ENCODE assay signal across 8 mouse cellular contexts in genomic region chr10:75951424-75952050, GRCm38 (mm10). TPM values are rescaled to one million over a fixed set of nuclear protein-coding genes. Genes with fewer than 3 reads are reported as not detected.
DNase-seq lines count a peak whose midpoint lies in the region; ATAC-seq and TF ChIP-seq lines count a peak whose summit lies in the region.

No protein-coding gene starts in this region.

- H3K36me3 ChIP-seq in kidney, embryonic 15.5 days = no peaks in the 10 kb centered on the region
- H3K36me3 ChIP-seq in lung, postnatal 0 days (ENCODE audit: insufficient read depth, low read length) = no peaks in the 10 kb centered on the region

- H3K4me1 ChIP-seq in kidney, embryonic 15.5 days = peaks cover 28% of the 10 kb centered on the region
- 0 out of 2 replicates have a peak, but pooled peaks cover 3% of the 10 kb centered on the region for H3K4me1 ChIP-seq in lung, postnatal 0 days (ENCODE audit: insufficient read depth, low read depth, low read length)

- peak overlapping the region; percentile 54 for H3K4me3 ChIP-seq in kidney, embryonic 15.5 days (replicated peaks)
- peak overlapping the region; percentile 34 for H3K4me3 ChIP-seq in lung, postnatal 0 days (ENCODE audit: low read depth, low read length)

- H3K27ac ChIP-seq in kidney, embryonic 15.5 days = peak overlapping the region; percentile 23; the same call in 1 of the 2 replicates
- no peak overlapping the region for H3K27ac ChIP-seq in lung, postnatal 0 days (ENCODE audit: low read length)

- DNase-seq in urinary bladder, postnatal 25 days (ENCODE audit: low spot score) = peak; percentile 36
- no peak for DNase-seq in urinary bladder, adult 18-20 months (ENCODE audit: low spot score in 2 of 2)
- peak; percentile 81 for DNase-seq in cerebellum, adult 9-10 months
- peak; percentile 67 for DNase-seq in lung, postnatal 0 days (ENCODE audit: low spot score)
- DNase-seq in retina, adult 2 months (ENCODE audit: low read depth, low spot score) = peak; percentile 63
- no peak for DNase-seq in right cerebral cortex, postnatal 14 days

- H3K4me2 ChIP-seq in kidney, embryonic 15.5 days = peak overlapping the region; percentile 97
- peak overlapping the region; percentile 80 for H3K4me2 ChIP-seq in lung, postnatal 0 days (replicated peaks; ENCODE audit: low read depth, low read length)

- 4% methylated on average over 13 of the region's 13 CpGs for WGBS in kidney, embryonic 15.5 days
- 4% methylated on average over 13 of the region's 13 CpGs for WGBS in lung, postnatal 0 days

- no peak for TF ChIP-seq EP300 in lung, postnatal 0 days (IDR thresholded peaks at IDR 0.05)

- TF ChIP-seq CTCF in lung, postnatal 0 days (IDR thresholded peaks at IDR 0.05) = peak; percentile 73

- peak overlapping the region; percentile 51 for H3K9ac ChIP-seq in kidney, embryonic 15.5 days
- H3K9ac ChIP-seq in lung, postnatal 0 days (replicated peaks; ENCODE audit: low read depth) = peak overlapping the region; percentile 41; the same call in 1 of the 2 replicates

- ATAC-seq in granulocyte monocyte progenitor cell, adult 5-6 weeks (replicated peaks; ENCODE audit: poor library complexity, severe bottlenecking) = peak; percentile 40
- peak; percentile 16; the same call in 1 of the 2 replicates for ATAC-seq in kidney, embryonic 15.5 days (replicated peaks; ENCODE audit: low FRiP score)
- ATAC-seq in lung, postnatal 0 days = peak; percentile 25

- no peaks in the 10 kb centered on the region for H3K9me3 ChIP-seq in kidney, embryonic 15.5 days (replicated peaks)
- no peaks in the 10 kb centered on the region for H3K9me3 ChIP-seq in lung, postnatal 0 days (ENCODE audit: low read length)

- H3K27me3 ChIP-seq in kidney, embryonic 15.5 days = peaks cover 15% of the 10 kb centered on the region
- H3K27me3 ChIP-seq in lung, postnatal 0 days (replicated peaks; ENCODE audit: insufficient read depth, low read length) = no peaks in the 10 kb centered on the region

RNA-seq across cellular contexts. Expression of gene Gm5134, which starts 2.8 kb away (rescaled TPM):
- total RNA-seq in granulocyte monocyte progenitor cell, adult 5-6 weeks (2014; fragmentation: Nextera tagmentation) = 0.77 and 1.7 TPM in 2 replicates
- 0.36 and 0.43 TPM in 2 replicates for total RNA-seq in granulocyte monocyte progenitor cell, adult 5-6 weeks (2017)
- 0.05 TPM in 1 of 2 replicates, not detected in the other for polyA plus RNA-seq in kidney, embryonic 15.5 days (2015; fragmentation: Nextera tagmentation; extraction: Ambion mirVana)
- 0.12 TPM in 1 of 2 replicates, not detected in the other for polyA plus RNA-seq in lung, postnatal 0 days (2015; fragmentation: Nextera tagmentation; extraction: Ambion mirVana)

RNA-seq across cellular contexts. Expression of gene Vpreb3, which starts 8.7 kb away (rescaled TPM):
- not detected in 2 replicates for total RNA-seq in granulocyte monocyte progenitor cell, adult 5-6 weeks (2014; fragmentation: Nextera tagmentation)
- total RNA-seq in granulocyte monocyte progenitor cell, adult 5-6 weeks (2017) = not detected in 2 replicates
- polyA plus RNA-seq in kidney, embryonic 15.5 days (2015; fragmentation: Nextera tagmentation; extraction: Ambion mirVana) = 0.57 and 1.2 TPM in 2 replicates
- polyA plus RNA-seq in lung, postnatal 0 days (2015; fragmentation: Nextera tagmentation; extraction: Ambion mirVana) = 8.8 and 10.1 TPM in 2 replicates

RNA-seq across cellular contexts. Expression of gene Gm867, which starts 11.1 kb away (rescaled TPM):
- not detected in 2 replicates for total RNA-seq in granulocyte monocyte progenitor cell, adult 5-6 weeks (2014; fragmentation: Nextera tagmentation)
- not detected in 2 replicates for total RNA-seq in granulocyte monocyte progenitor cell, adult 5-6 weeks (2017)
- polyA plus RNA-seq in kidney, embryonic 15.5 days (2015; fragmentation: Nextera tagmentation; extraction: Ambion mirVana) = 0.30 and 1.0 TPM in 2 replicates
- polyA plus RNA-seq in lung, postnatal 0 days (2015; fragmentation: Nextera tagmentation; extraction: Ambion mirVana) = 5.5 and 6.0 TPM in 2 replicates

RNA-seq across cellular contexts. Expression of gene Mmp11, which starts 15.2 kb away (rescaled TPM):
- 0.41 TPM in 1 of 2 replicates, not detected in the other for total RNA-seq in granulocyte monocyte progenitor cell, adult 5-6 weeks (2014; fragmentation: Nextera tagmentation)
- not detected in 2 replicates for total RNA-seq in granulocyte monocyte progenitor cell, adult 5-6 weeks (2017)
- 48.2 and 57.3 TPM in 2 replicates for polyA plus RNA-seq in kidney, embryonic 15.5 days (2015; fragmentation: Nextera tagmentation; extraction: Ambion mirVana)
- 118 and 127 TPM in 2 replicates for polyA plus RNA-seq in lung, postnatal 0 days (2015; fragmentation: Nextera tagmentation; extraction: Ambion mirVana)

RNA-seq across cellular contexts. Expression of gene Chchd10, which starts 18.6 kb away (rescaled TPM):
- 60.4 and 66.7 TPM in 2 replicates for total RNA-seq in granulocyte monocyte progenitor cell, adult 5-6 weeks (2014; fragmentation: Nextera tagmentation)
- total RNA-seq in granulocyte monocyte progenitor cell, adult 5-6 weeks (2017) = 33.2 and 37.5 TPM in 2 replicates
- polyA plus RNA-seq in kidney, embryonic 15.5 days (2015; fragmentation: Nextera tagmentation; extraction: Ambion mirVana) = 140 and 148 TPM in 2 replicates
- 299 and 347 TPM in 2 replicates for polyA plus RNA-seq in lung, postnatal 0 days (2015; fragmentation: Nextera tagmentation; extraction: Ambion mirVana)

Comparison
In these comparisons a context has a peak if more than half of its experiments do, and no peak if none do; other contexts are left out.
1. DNase-seq: peak in urinary bladder, postnatal 25 days (single experiment), cerebellum, adult 9-10 months (single experiment), lung, postnatal 0 days (single experiment) and retina, adult 2 months (single experiment); none in urinary bladder, adult 18-20 months (0 of 2) and right cerebral cortex, postnatal 14 days (single experiment).
2. Peak in every context shown above with its lines, with median percentiles within 50 percentile points of each other: ATAC-seq.